Mouse (Mus musculus) embryo, embryonic 9.5 days (tissue): Measurements from ENCODE around the gene Spi1.

Experiments used
- DNase-seq: peaks from one replicate; pipeline ENCODE4 v3.0.0-alpha.2; 2017; ENCODE audit errors: extremely low spot score

Spi1 gene

GRCm38 (mm10) chr2:91125101-91125500, 42.9 kb downstream of the Spi1 start:
- DNase-seq, result no peak

- no peak for DNase-seq
Observed at GRCm38 (mm10) chr2:91128761-91129160, 46.6 kb downstream of the Spi1 start.

- DNase-seq, result no peak
Observed at GRCm38 (mm10) chr2:91130126-91130525, 47.9 kb downstream of the Spi1 start.

- DNase-seq, result no peak
Observed at GRCm38 (mm10) chr2:91131251-91131650, 49.1 kb downstream of the Spi1 start.

GRCm38 (mm10) chr2:91132035-91132434, 49.8 kb downstream of the Spi1 start:
- no peak for DNase-seq

- no peak for DNase-seq
Observed at GRCm38 (mm10) chr2:91136513-91137412, 54.6 kb downstream of the Spi1 start.

GRCm38 (mm10) chr2:91137481-91137880, 55.3 kb downstream of the Spi1 start:
- no peak for DNase-seq

GRCm38 (mm10) chr2:91139311-91139710, 57.1 kb downstream of the Spi1 start:
- DNase-seq, result no peak

GRCm38 (mm10) chr2:91139764-91140163, 57.6 kb downstream of the Spi1 start:
- DNase-seq, result no peak

GRCm38 (mm10) chr2:91142920-91143319, 60.7 kb downstream of the Spi1 start:
- DNase-seq, result no peak

GRCm38 (mm10) chr2:91143401-91143800, 61.2 kb downstream of the Spi1 start:
- no peak for DNase-seq

- no peak for DNase-seq
Observed at GRCm38 (mm10) chr2:91148101-91148500, 65.9 kb downstream of the Spi1 start.

- no peak for DNase-seq
Observed at GRCm38 (mm10) chr2:91151331-91151730, 69.1 kb downstream of the Spi1 start.

- no peak for DNase-seq
Observed at GRCm38 (mm10) chr2:91152885-91153377, 70.7 kb downstream of the Spi1 start.

- DNase-seq, result no peak
Observed at GRCm38 (mm10) chr2:91154091-91154490, 71.9 kb downstream of the Spi1 start.

- DNase-seq, result no peak
Observed at GRCm38 (mm10) chr2:91157002-91157752, 75.0 kb downstream of the Spi1 start.

- no peak for DNase-seq
Observed at GRCm38 (mm10) chr2:91160591-91160990, 78.4 kb downstream of the Spi1 start.

- no peak for DNase-seq
Observed at GRCm38 (mm10) chr2:91162952-91163351, 80.8 kb downstream of the Spi1 start.

GRCm38 (mm10) chr2:91163532-91163931, 81.3 kb downstream of the Spi1 start:
- DNase-seq, result no peak

GRCm38 (mm10) chr2:91164991-91165390, 82.8 kb downstream of the Spi1 start:
- no peak for DNase-seq
